Mouse (Mus musculus) forebrain, embryonic 14.5 days (tissue): ENCODE results near the gene Skiv2l. TPM values are rescaled to one million over a fixed set of nuclear protein-coding genes. Genes with fewer than 3 reads are reported as not detected.
A peak's percentile ranks its signal among the peaks of the same experiment; 100 is the strongest.

Experiments
- ATAC-seq: fragments of 200-750 bp; cut with Nextera tagmentation; 2 replicates; pipeline ENCODE4 v1.8.0; 2017; ENCODE audit warnings: mild to moderate bottlenecking, moderate library complexity
- DNase-seq: peaks from one replicate; pipeline ENCODE4 v3.0.0-alpha.2; 2015; ENCODE audit warnings: low spot score
- H3K27ac ChIP-seq: fragments of 300-500 bp; sonication (generic); 2 replicates; pipeline ENCODE4 v1.5.1; 2014; ENCODE audit warnings: low read depth, mild to moderate bottlenecking, control low read depth, low read length, moderate library complexity
- H3K27me3 ChIP-seq: fragments of 300-500 bp; sonication (generic); replicated peaks from 2 replicates; pipeline ENCODE4 v1.6.1; 2014; ENCODE audit warnings: low read length, control low read depth, mixed read lengths; ENCODE audit not compliant: control insufficient read depth, insufficient read depth
- H3K36me3 ChIP-seq: fragments of 300-500 bp; sonication (generic); 2 replicates; pipeline ENCODE4 v1.6.1; 2014; ENCODE audit warnings: low read length, control low read depth; ENCODE audit not compliant: control insufficient read depth, insufficient read depth
- H3K4me1 ChIP-seq: fragments of 300-500 bp; sonication (generic); 2 replicates; pipeline ENCODE4 v1.6.1; 2014; ENCODE audit warnings: antibody characterized with exemption, low read length, control low read depth; ENCODE audit not compliant: control insufficient read depth, insufficient read depth
- H3K4me2 ChIP-seq: fragments of 300-500 bp; sonication (generic); 2 replicates; pipeline ENCODE4 v1.6.1; 2014; ENCODE audit warnings: mild to moderate bottlenecking, control low read depth, low read length
- H3K4me3 ChIP-seq: fragments of 300-500 bp; sonication (generic); 2 replicates; pipeline ENCODE4 v1.5.1; 2014; ENCODE audit warnings: low read depth, low read length, control low read depth
- H3K9ac ChIP-seq: fragments of 300-500 bp; sonication (generic); 2 replicates; pipeline ENCODE4 v1.6.1; 2014; ENCODE audit warnings: mild to moderate bottlenecking, low read length, control low read depth, moderate library complexity
- H3K9me3 ChIP-seq: fragments of 300-500 bp; sonication (generic); replicated peaks from 2 replicates; pipeline ENCODE4 v1.6.1; 2016; ENCODE audit warnings: low read length, control low read depth, mixed read lengths; ENCODE audit not compliant: control insufficient read depth
- WGBS: fragments of 180-500 bp; shearing (Covaris S2); extraction: QIAGEN DNeasy Blood & Tissue Kit; methylation state at CpG from one replicate; pipeline ENCODE4 v1.1.7; 2014; 5-methylcytosine and 5-hydroxymethylcytosine counted together
- polyA plus RNA-seq: library from polyadenylated mRNA; unstranded; fragments of >200 nt; fragmentation: Nextera tagmentation; extraction: Ambion mirVana; gene quantifications from 2 replicates; pipeline ENCODE4 v1.2.1, GENCODE M21; 2014

The Skiv2l gene
- 36.6 and 46.9 TPM in 2 replicates for polyA plus RNA-seq

GRCm38 (mm10) chr17:34849722-34850516 is at the start of gene Skiv2l, which contains the start of gene Nelfe:
Skiv2l (minus strand) TSS chr17:34850210.
Nelfe (plus strand) TSS chr17:34850391.
- WGBS, result 1% methylated on average over 55 of the region's 65 CpGs
- no peaks in the 10 kb centered on the region for H3K9me3 ChIP-seq
- peaks cover 17% of the 10 kb centered on the region for H3K4me1 ChIP-seq
- ATAC-seq, result peak; percentile 98
- H3K4me3 ChIP-seq, result peak within 1 kb of the TSS; percentile 64
- DNase-seq, result peak; percentile 99
- H3K27me3 ChIP-seq, result no peaks in the 10 kb centered on the region
- peak within 1 kb of the TSS; percentile 98 for H3K4me2 ChIP-seq
- peak within 1 kb of the TSS; percentile 39; the same call in 1 of the 2 replicates for H3K27ac ChIP-seq
- H3K36me3 ChIP-seq, result peaks cover 60% of the 10 kb centered on the region
- H3K9ac ChIP-seq, result peak within 1 kb of the TSS; percentile 88

GRCm38 (mm10) chr17:34899053-34899889 is 49.3 kb upstream of the Skiv2l start:
- Histone ChIP-seq H3K27ac (peak overlapping the region; percentile 97), H3K4me1 (peaks cover 26% of the 10 kb centered on the region), H3K4me3 (peak overlapping the region; percentile 82), H3K4me2 (peak overlapping the region; percentile 96), H3K27me3 (no peaks in the 10 kb centered on the region), H3K9ac (peak overlapping the region; percentile 94), H3K9me3 (no peaks in the 10 kb centered on the region), H3K36me3 (peaks cover 39% of the 10 kb centered on the region)
- no peak; the same call in 1 of the 2 replicates for ATAC-seq
- DNase-seq, result peak; percentile 29
- under 1% methylated on average over 41 of the region's 45 CpGs for WGBS

GRCm38 (mm10) chr17:34898706-34899052 is 48.7 kb upstream of the Skiv2l start:
- H3K9ac ChIP-seq, result peak overlapping the region; percentile 94
- peaks cover 35% of the 10 kb centered on the region for H3K36me3 ChIP-seq
- 0% methylated on average over 1 of the region's 47 CpGs for WGBS
- ATAC-seq, result peak; percentile 19; the same call in 1 of the 2 replicates
- H3K9me3 ChIP-seq, result no peaks in the 10 kb centered on the region
- no peaks in the 10 kb centered on the region for H3K27me3 ChIP-seq
- peak overlapping the region; percentile 97 for H3K27ac ChIP-seq
- H3K4me3 ChIP-seq, result peak overlapping the region; percentile 82
- H3K4me2 ChIP-seq, result peak overlapping the region; percentile 96
- H3K4me1 ChIP-seq, result peaks cover 26% of the 10 kb centered on the region
- peak; percentile 73 for DNase-seq

GRCm38 (mm10) chr17:34898160-34898586 is 48.2 kb upstream of the Skiv2l start, which contains the start of the genes C2 and Ehmt2:
C2 (minus strand) TSS chr17:34898265.
Ehmt2 (plus strand) TSS chr17:34898469.
- DNase-seq, result peak; percentile 83
- peak within 1 kb of the TSS; percentile 94 for H3K9ac ChIP-seq
- H3K4me3 ChIP-seq, result peak within 1 kb of the TSS; percentile 82
- peak; percentile 27 for ATAC-seq
- peak within 1 kb of the TSS; percentile 97 for H3K27ac ChIP-seq
- H3K27me3 ChIP-seq, result no peaks in the 10 kb centered on the region
- H3K9me3 ChIP-seq, result no peaks in the 10 kb centered on the region
- under 1% methylated on average over 43 of the region's 44 CpGs for WGBS
- peak within 1 kb of the TSS; percentile 96 for H3K4me2 ChIP-seq
- H3K4me1 ChIP-seq, result peaks cover 29% of the 10 kb centered on the region
- H3K36me3 ChIP-seq, result peaks cover 30% of the 10 kb centered on the region

DNA sequence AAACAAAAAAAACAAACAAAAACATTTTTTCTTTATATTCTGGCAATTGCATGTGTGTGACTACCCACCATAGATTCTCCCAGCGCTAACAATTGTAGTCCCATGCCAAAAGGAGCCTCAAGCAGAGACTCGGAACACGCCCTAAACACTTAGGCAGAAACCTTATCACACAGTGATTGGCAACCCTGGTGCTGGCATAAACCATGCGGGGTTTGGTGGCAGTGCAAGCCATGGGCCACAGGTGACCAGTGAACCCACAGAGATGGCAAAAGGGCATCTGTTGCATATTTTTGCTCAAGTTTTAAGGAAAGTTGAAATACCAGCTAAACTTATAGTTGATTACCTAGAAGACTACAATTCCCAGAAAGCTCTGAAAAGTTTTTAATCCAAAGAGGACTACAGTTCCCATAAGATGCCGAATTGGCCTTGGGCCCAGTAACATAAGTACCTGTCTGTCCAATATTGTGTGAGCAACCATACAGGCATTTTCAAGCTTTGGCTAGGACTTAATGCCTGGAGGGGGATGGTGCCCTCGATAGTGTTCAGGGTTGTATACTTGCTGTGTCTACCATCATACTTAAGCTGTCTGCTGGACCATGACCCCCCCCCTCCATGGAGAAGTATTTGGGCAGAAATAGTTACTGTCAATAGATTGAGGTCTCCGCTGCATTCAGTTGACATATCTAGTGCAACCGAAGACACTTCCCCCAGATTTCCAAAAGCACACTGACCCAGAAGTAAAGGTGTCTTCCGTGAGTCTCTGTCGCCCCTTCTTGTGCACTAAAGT is 47.6 kb upstream of the Skiv2l start:
- peak overlapping the region; percentile 82 for H3K4me3 ChIP-seq
- ATAC-seq (no peak), DNase-seq (peak; percentile 71)
- H3K36me3 ChIP-seq, result peaks cover 24% of the 10 kb centered on the region
- no peaks in the 10 kb centered on the region for H3K9me3 ChIP-seq
- peak overlapping the region; percentile 97 for H3K27ac ChIP-seq
- H3K4me1 ChIP-seq, result peaks cover 29% of the 10 kb centered on the region
- peak overlapping the region; percentile 96 for H3K4me2 ChIP-seq
- 16% methylated on average over 10 of the region's 10 CpGs for WGBS
- peak overlapping the region; percentile 94 for H3K9ac ChIP-seq
- H3K27me3 ChIP-seq, result no peaks in the 10 kb centered on the region

- 81% methylated on average over 17 of the region's 17 CpGs for WGBS
Measured at GRCm38 (mm10) chr17:34896366-34896765, 46.4 kb upstream of the Skiv2l start.

DNA sequence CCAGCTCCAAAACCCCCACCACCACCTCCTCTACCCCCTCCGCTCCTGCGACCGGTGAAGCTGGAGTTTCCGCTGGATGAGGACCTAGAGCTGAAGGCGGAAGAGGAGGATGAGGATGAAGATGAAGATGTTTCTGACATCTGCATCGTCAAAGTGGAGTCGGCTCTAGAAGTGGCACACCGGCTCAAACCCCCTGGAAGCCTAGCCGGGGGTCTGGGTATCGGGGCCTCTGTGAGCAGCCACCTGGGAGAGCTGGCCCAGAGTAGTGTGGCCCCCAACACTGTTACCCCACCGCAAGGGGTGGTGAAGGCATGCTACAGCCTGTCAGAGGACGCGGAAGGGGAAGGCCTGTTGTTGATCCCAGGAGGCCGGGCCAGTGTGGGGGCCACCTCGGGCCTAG is 45.7 kb upstream of the Skiv2l start:
- Histone ChIP-seq H3K9me3 (no peaks in the 10 kb centered on the region), H3K4me1 (peaks cover 29% of the 10 kb centered on the region), H3K36me3 (peaks cover 9% of the 10 kb centered on the region), H3K27me3 (no peaks in the 10 kb centered on the region), H3K27ac (peak overlapping the region; percentile 93; the same call in 1 of the 2 replicates), H3K4me3 (peak overlapping the region; percentile 84), H3K9ac (peak overlapping the region; percentile 95), H3K4me2 (peak overlapping the region; percentile 83)
- no peak for ATAC-seq
- 92% methylated on average over 15 of the region's 15 CpGs for WGBS
- no peak for DNase-seq

More at GRCm38 (mm10) chr17:34896366-34896765, 46.4 kb upstream of the Skiv2l start:
- H3K9ac ChIP-seq, result peak overlapping the region; percentile 21; the same call in 1 of the 2 replicates
- no peak overlapping the region for H3K27ac ChIP-seq
- no peak for ATAC-seq
- peak overlapping the region; percentile 83 for H3K4me2 ChIP-seq
- 0 out of 2 replicates have a peak overlapping the region, but pooled peaks have one; percentile 5 for H3K4me3 ChIP-seq
- H3K4me1 ChIP-seq, result peaks cover 29% of the 10 kb centered on the region
- H3K36me3 ChIP-seq, result peaks cover 16% of the 10 kb centered on the region
- H3K9me3 ChIP-seq, result no peaks in the 10 kb centered on the region
- H3K27me3 ChIP-seq, result no peaks in the 10 kb centered on the region
- DNase-seq, result no peak
